Mouse (Mus musculus) hindbrain, embryonic 15.5 days (tissue): ENCODE data around the gene Nat10. TPM values are rescaled to one million over a fixed set of nuclear protein-coding genes. Genes with fewer than 3 reads are reported as not detected.

Source experiments
- ATAC-seq: fragments of 200-750 bp; cut with Nextera tagmentation; 2 replicates; pipeline ENCODE4 v1.8.0; 2017; ENCODE audit warnings: low read depth, moderate number of reproducible peaks, moderate TSS enrichment; ENCODE audit not compliant: low FRiP score
- H3K27ac ChIP-seq: fragments of 300-500 bp; sonication (generic); replicated peaks from 2 replicates; pipeline ENCODE4 v1.5.1; 2015; ENCODE audit warnings: mild to moderate bottlenecking, inconsistent platforms
- H3K27me3 ChIP-seq: fragments of 300-500 bp; sonication (generic); 2 replicates; pipeline ENCODE4 v1.6.1; 2015; ENCODE audit warnings: control low read depth, inconsistent platforms
- H3K36me3 ChIP-seq: fragments of 300-500 bp; sonication (generic); 2 replicates; pipeline ENCODE4 v1.6.1; 2015; ENCODE audit warnings: control low read depth, inconsistent platforms
- H3K4me1 ChIP-seq: fragments of 300-500 bp; sonication (generic); replicated peaks from 2 replicates; pipeline ENCODE4 v1.6.1; 2015; ENCODE audit warnings: control low read depth, inconsistent platforms
- H3K4me2 ChIP-seq: fragments of 300-500 bp; sonication (generic); 2 replicates; pipeline ENCODE4 v1.6.1; 2015; ENCODE audit warnings: moderate library complexity, mild to moderate bottlenecking, inconsistent platforms
- H3K4me3 ChIP-seq: fragments of 300-500 bp; sonication (generic); 2 replicates; pipeline ENCODE4 v1.5.1; 2015; ENCODE audit warnings: mild to moderate bottlenecking, inconsistent platforms
- H3K9ac ChIP-seq: fragments of 300-500 bp; sonication (generic); 2 replicates; pipeline ENCODE4 v1.6.1; 2015; ENCODE audit warnings: inconsistent platforms
- H3K9me3 ChIP-seq: fragments of 300-500 bp; sonication (generic); 2 replicates; pipeline ENCODE4 v1.6.1; 2016; ENCODE audit warnings: control low read depth, inconsistent platforms
- WGBS: fragments of 180-500 bp; shearing (Covaris S2); methylation state at CpG from one replicate; pipeline ENCODE4 v1.1.7; 2015; 5-methylcytosine and 5-hydroxymethylcytosine counted together
- polyA plus RNA-seq: library from polyadenylated mRNA; unstranded; fragments of >200 nt; fragmentation: Nextera tagmentation; extraction: Ambion mirVana; gene quantifications from 2 replicates; pipeline ENCODE4 v1.2.1, GENCODE M21; 2015

Gene Nat10
- polyA plus RNA-seq: 17.8 and 20.1 TPM in 2 replicates

- Histone ChIP-seq H3K9me3 (no peaks in the 10 kb centered on the region), H3K4me1 (peaks cover 20% of the 10 kb centered on the region), H3K27ac (peak within 1 kb of the TSS; percentile 77), H3K4me3 (peak within 1 kb of the TSS; percentile 66), H3K4me2 (peak within 1 kb of the TSS; percentile 75), H3K27me3 (no peaks in the 10 kb centered on the region), H3K36me3 (peaks cover 15% of the 10 kb centered on the region), H3K9ac (peak within 1 kb of the TSS; percentile 58)
- under 1% methylated on average over 47 of the region's 47 CpGs for WGBS
- ATAC-seq: peak; percentile 98
These were observed at the start of gene Nat10 for GRCm38 (mm10) chr2:103760906-103761716. TSS of gene Nat10 (minus strand) at chr2:103761270.

GRCm38 (mm10) chr2:103810412-103810811, 49.3 kb upstream of the Nat10 start:
- Histone ChIP-seq H3K4me1 (no peaks in the 10 kb centered on the region), H3K36me3 (no peaks in the 10 kb centered on the region), H3K4me2 (no peak overlapping the region), H3K27ac (no peak overlapping the region), H3K27me3 (no peaks in the 10 kb centered on the region), H3K9me3 (no peaks in the 10 kb centered on the region), H3K9ac (no peak overlapping the region), H3K4me3 (no peak overlapping the region)
- no peak for ATAC-seq
- WGBS: 92% methylated on average over 6 of the region's 6 CpGs

GRCm38 (mm10) chr2:103808466-103808865, 47.4 kb upstream of the Nat10 start:
- Histone ChIP-seq H3K36me3 (no peaks in the 10 kb centered on the region), H3K4me1 (no peaks in the 10 kb centered on the region)
- ATAC-seq: no peak

GRCm38 (mm10) chr2:103803770-103804530, 42.9 kb upstream of the Nat10 start:
- 87% methylated on average over 5 of the region's 5 CpGs for WGBS
- Histone ChIP-seq H3K4me3 (no peak overlapping the region), H3K27ac (no peak overlapping the region), H3K36me3 (no peaks in the 10 kb centered on the region), H3K9ac (no peak overlapping the region), H3K4me2 (no peak overlapping the region), H3K27me3 (no peaks in the 10 kb centered on the region), H3K4me1 (no peaks in the 10 kb centered on the region), H3K9me3 (no peaks in the 10 kb centered on the region)
- no peak for ATAC-seq

More at GRCm38 (mm10) chr2:103808466-103808865, 47.4 kb upstream of the Nat10 start:
- Histone ChIP-seq H3K4me2 (no peak overlapping the region), H3K9me3 (no peaks in the 10 kb centered on the region), H3K4me3 (no peak overlapping the region), H3K27ac (no peak overlapping the region), H3K27me3 (no peaks in the 10 kb centered on the region), H3K9ac (no peak overlapping the region)

- peaks cover 9% of the 10 kb centered on the region; the same call in 1 of the 2 replicates for H3K4me1 ChIP-seq
- H3K4me3 ChIP-seq: no peak overlapping the region
- no peaks in the 10 kb centered on the region for H3K9me3 ChIP-seq
- no peak overlapping the region for H3K27ac ChIP-seq
- no peak for ATAC-seq
- H3K9ac ChIP-seq: no peak overlapping the region
- no peak overlapping the region for H3K4me2 ChIP-seq
- no peaks in the 10 kb centered on the region for H3K27me3 ChIP-seq
- WGBS: 87% methylated on average over 1 of the region's 1 CpGs
- H3K36me3 ChIP-seq: no peaks in the 10 kb centered on the region
These were observed 41.4 kb upstream of the Nat10 start for GRCm38 (mm10) chr2:103802422-103802821.

- no peaks in the 10 kb centered on the region for H3K9me3 ChIP-seq
- H3K4me1 ChIP-seq: peaks cover 33% of the 10 kb centered on the region
- H3K9ac ChIP-seq: peak within 1 kb of the TSS; percentile 98
- no peaks in the 10 kb centered on the region for H3K27me3 ChIP-seq
- WGBS: under 1% methylated on average over 33 of the region's 33 CpGs
- H3K4me3 ChIP-seq: peak within 1 kb of the TSS; percentile 99
- peak within 1 kb of the TSS; percentile 100 for H3K27ac ChIP-seq
- ATAC-seq: peak; percentile 94
- peaks cover 9% of the 10 kb centered on the region for H3K36me3 ChIP-seq
- H3K4me2 ChIP-seq: peak within 1 kb of the TSS; percentile 77
These were observed 36.5 kb upstream of the Nat10 start, which contains the start of gene Caprin1 for GRCm38 (mm10) chr2:103797491-103798009. TSS of gene Caprin1 (minus strand) at chr2:103797649.

GRCm38 (mm10) chr2:103796861-103797466, 35.9 kb upstream of the Nat10 start:
- Histone ChIP-seq H3K9ac (peak overlapping the region; percentile 98), H3K4me1 (peaks cover 39% of the 10 kb centered on the region), H3K36me3 (peaks cover 14% of the 10 kb centered on the region), H3K27me3 (no peaks in the 10 kb centered on the region), H3K27ac (peak overlapping the region; percentile 100), H3K4me3 (peak overlapping the region; percentile 99), H3K4me2 (peak overlapping the region; percentile 77), H3K9me3 (no peaks in the 10 kb centered on the region)
- under 1% methylated on average over 53 of the region's 72 CpGs for WGBS
- ATAC-seq: peak; percentile 80

GRCm38 (mm10) chr2:103796211-103796860, 35.3 kb upstream of the Nat10 start:
- peak overlapping the region; percentile 77 for H3K4me2 ChIP-seq
- ATAC-seq: peak; percentile 54
- peak overlapping the region; percentile 100 for H3K27ac ChIP-seq
- H3K4me3 ChIP-seq: peak overlapping the region; percentile 99
- WGBS: under 1% methylated on average over 42 of the region's 42 CpGs
- H3K4me1 ChIP-seq: peaks cover 42% of the 10 kb centered on the region
- H3K36me3 ChIP-seq: peaks cover 17% of the 10 kb centered on the region
- no peaks in the 10 kb centered on the region for H3K9me3 ChIP-seq
- peak overlapping the region; percentile 98 for H3K9ac ChIP-seq
- H3K27me3 ChIP-seq: no peaks in the 10 kb centered on the region

GRCm38 (mm10) chr2:103795843-103796210, 34.8 kb upstream of the Nat10 start:
- Histone ChIP-seq H3K27ac (peak overlapping the region; percentile 100), H3K4me1 (peaks cover 45% of the 10 kb centered on the region), H3K9ac (peak overlapping the region; percentile 98), H3K4me3 (peak overlapping the region; percentile 99), H3K4me2 (peak overlapping the region; percentile 77), H3K9me3 (no peaks in the 10 kb centered on the region), H3K36me3 (peaks cover 17% of the 10 kb centered on the region), H3K27me3 (no peaks in the 10 kb centered on the region)
- WGBS: under 1% methylated on average over 11 of the region's 11 CpGs
- peak; percentile 68 for ATAC-seq

- WGBS: 90% methylated on average over 1 of the region's 1 CpGs
- Histone ChIP-seq H3K27ac (no peak overlapping the region), H3K4me1 (peaks cover 51% of the 10 kb centered on the region), H3K4me2 (no peak overlapping the region), H3K9me3 (no peaks in the 10 kb centered on the region), H3K27me3 (no peaks in the 10 kb centered on the region), H3K9ac (no peak overlapping the region), H3K36me3 (peaks cover 19% of the 10 kb centered on the region), H3K4me3 (no peak overlapping the region)
- no peak for ATAC-seq
These were observed 30.9 kb upstream of the Nat10 start for GRCm38 (mm10) chr2:103792009-103792408.

GRCm38 (mm10) chr2:103785735-103786134, 24.7 kb upstream of the Nat10 start:
- H3K4me2 ChIP-seq: no peak overlapping the region
- H3K4me1 ChIP-seq: peaks cover 20% of the 10 kb centered on the region
- ATAC-seq: no peak
- H3K36me3 ChIP-seq: peaks cover 18% of the 10 kb centered on the region
- WGBS: 93% methylated on average over 1 of the region's 1 CpGs
- no peaks in the 10 kb centered on the region for H3K27me3 ChIP-seq
- no peak overlapping the region for H3K9ac ChIP-seq
- no peak overlapping the region for H3K4me3 ChIP-seq
- H3K9me3 ChIP-seq: no peaks in the 10 kb centered on the region
- no peak overlapping the region for H3K27ac ChIP-seq
